In the genomic region with DNA sequence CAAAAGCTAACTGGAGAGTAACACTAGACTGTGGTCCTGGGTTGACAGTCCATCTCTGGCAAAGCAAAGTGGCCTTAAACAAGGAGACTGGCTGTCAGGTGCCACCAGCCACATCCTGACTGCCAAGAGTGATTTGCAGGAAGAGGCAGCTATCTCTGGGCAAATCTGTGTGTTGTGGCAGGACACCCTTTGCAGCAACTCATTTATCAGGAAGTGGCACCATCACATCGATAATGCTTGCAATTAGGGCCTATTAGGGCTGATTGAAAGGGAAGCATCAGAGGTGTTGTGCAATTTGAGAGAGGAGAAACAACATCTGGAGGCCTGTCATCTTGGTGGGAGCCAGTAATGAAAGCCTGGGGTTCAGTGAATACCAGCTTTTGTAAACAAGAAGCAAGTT, we compare ENCODE assay signal across 29 mouse cellular contexts. TPM values are rescaled to one million over a fixed set of nuclear protein-coding genes. Genes with fewer than 3 reads are reported as not detected.
DNase-seq lines count a peak whose midpoint lies in the region; ATAC-seq and TF ChIP-seq lines count a peak whose summit lies in the region.
"Had no signal": no experiment of that assay in that cellular context is flagged by ENCODE, and none has a peak within 500 bp of the region (broad histone marks: within the 10 kb centered on the region; RNA-seq: fewer than 3 reads in every experiment).

No protein-coding gene starts in this region.

- peak; percentile 54 for ATAC-seq in lung, embryonic 16.5 days (ENCODE audit: low read depth)
- peak; percentile 40 for ATAC-seq in G1E (ENCODE audit: extremely low read depth, insufficient number of reproducible peaks, low FRiP score, poor library complexity, severe bottlenecking)
- ATAC-seq in granulocyte monocyte progenitor cell, adult 5-6 weeks (replicated peaks; ENCODE audit: poor library complexity, severe bottlenecking): peak; percentile 74
- peak; percentile 55; the same call in 1 of the 2 replicates for ATAC-seq in megakaryocyte progenitor cell, adult 5-6 weeks (replicated peaks; ENCODE audit: poor library complexity)
- no peak for ATAC-seq in hindbrain, embryonic 11.5 days (ENCODE audit: low FRiP score)
- ATAC-seq: activated CD4-positive, CD25-positive, alpha-beta regulatory T cell, adult 4 months; forebrain, embryonic 15.5 days; hindbrain, embryonic 16.5 days; intestine, embryonic 15.5 days had no signal

- WGBS in lung, embryonic 16.5 days: 16% methylated on average over 1 of the region's 1 CpGs
- 63% methylated on average over 1 of the region's 1 CpGs for WGBS in hindbrain, embryonic 11.5 days

- no peak overlapping the region for H3K9ac ChIP-seq in lung, embryonic 16.5 days (ENCODE audit: low read length)
- no peak overlapping the region for H3K9ac ChIP-seq in hindbrain, embryonic 11.5 days (ENCODE audit: low read depth, low read length)
- H3K9ac ChIP-seq: embryonic facial prominence, embryonic 13.5 days; forebrain, embryonic 12.5 days; forebrain, embryonic 15.5 days; heart, embryonic 13.5 days; hindbrain, embryonic 13.5 days; intestine, embryonic 15.5 days had no signal

- H3K4me2 ChIP-seq in lung, embryonic 16.5 days (ENCODE audit: low read depth, low read length): no peak overlapping the region
- H3K4me2 ChIP-seq in hindbrain, embryonic 11.5 days (replicated peaks; ENCODE audit: low read depth, low read length): no peak overlapping the region
- H3K4me2 ChIP-seq: embryonic facial prominence, embryonic 13.5 days; forebrain, embryonic 12.5 days; forebrain, embryonic 15.5 days; heart, embryonic 13.5 days; hindbrain, embryonic 13.5 days; intestine, embryonic 15.5 days had no signal

- H3K4me3 ChIP-seq in lung, embryonic 16.5 days (ENCODE audit: low read length): no peak overlapping the region
- no peak overlapping the region for H3K4me3 ChIP-seq in G1E (ENCODE audit: low read depth, low read length)
- H3K4me3 ChIP-seq in hindbrain, embryonic 11.5 days (ENCODE audit: low read depth, low read length): no peak overlapping the region
- H3K4me3 ChIP-seq: embryonic facial prominence, embryonic 13.5 days; erythroblast, embryonic 14.5 days; forebrain, embryonic 12.5 days; forebrain, embryonic 15.5 days; heart, embryonic 10.5 days; heart, embryonic 13.5 days; hindbrain, embryonic 13.5 days; intestine, embryonic 15.5 days had no signal

- DNase-seq in lung, postnatal 36 days: no peak
- DNase-seq in G1E (ENCODE audit: low spot score): no peak
- DNase-seq in hindbrain, embryonic 11.5 days (ENCODE audit: low spot score): no peak
- no peak for DNase-seq in layer of hippocampus, postnatal 36 days
- DNase-seq in layer of hippocampus, postnatal 10 days (ENCODE audit: low spot score in 2 of 2): no peak
- DNase-seq: adrenal gland, adult 8-10 months; adrenal gland, postnatal 25 days; cerebellum, adult 11-12 months; cerebellum, adult 8-10 months; cerebellum, postnatal 10 days; cerebellum, postnatal 36 days; gastrocnemius, postnatal 14 days; heart, adult 18-20 months; heart, postnatal 14 days; heart, postnatal 4 days had no signal

- no peaks in the 10 kb centered on the region for H3K27me3 ChIP-seq in lung, embryonic 16.5 days (ENCODE audit: control insufficient read depth, insufficient read depth, low read depth, low read length)
- no peaks in the 10 kb centered on the region for H3K27me3 ChIP-seq in G1E (ENCODE audit: insufficient read depth, low read length)
- H3K27me3 ChIP-seq in hindbrain, embryonic 11.5 days (ENCODE audit: control insufficient read depth, insufficient read depth, low read length): no peaks in the 10 kb centered on the region
- H3K27me3 ChIP-seq: CH12.LX; embryonic facial prominence, embryonic 13.5 days; forebrain, embryonic 12.5 days; forebrain, embryonic 15.5 days; heart, embryonic 13.5 days; hindbrain, embryonic 13.5 days; intestine, embryonic 15.5 days had no signal

- no peak overlapping the region for H3K27ac ChIP-seq in lung, embryonic 16.5 days (ENCODE audit: low read length)
- H3K27ac ChIP-seq in hindbrain, embryonic 11.5 days (ENCODE audit: low read depth, low read length): no peak overlapping the region
- H3K27ac ChIP-seq: embryonic facial prominence, embryonic 13.5 days; forebrain, embryonic 12.5 days; forebrain, embryonic 15.5 days; heart, embryonic 10.5 days; heart, embryonic 13.5 days; hindbrain, embryonic 13.5 days; intestine, embryonic 15.5 days had no signal

- H3K9me3 ChIP-seq in lung, embryonic 16.5 days (ENCODE audit: control insufficient read depth, low read length): no peaks in the 10 kb centered on the region
- H3K9me3 ChIP-seq in G1E (replicated peaks): no peaks in the 10 kb centered on the region
- H3K9me3 ChIP-seq in hindbrain, embryonic 11.5 days (ENCODE audit: control insufficient read depth, low read length): no peaks in the 10 kb centered on the region
- H3K9me3 ChIP-seq: embryonic facial prominence, embryonic 13.5 days; forebrain, embryonic 12.5 days; forebrain, embryonic 15.5 days; heart, embryonic 10.5 days; heart, embryonic 13.5 days; hindbrain, embryonic 13.5 days; intestine, embryonic 15.5 days had no signal

- H3K36me3 ChIP-seq in lung, embryonic 16.5 days (ENCODE audit: control insufficient read depth, insufficient read depth, low read length): no peaks in the 10 kb centered on the region
- no peaks in the 10 kb centered on the region for H3K36me3 ChIP-seq in G1E (replicated peaks)
- H3K36me3 ChIP-seq in hindbrain, embryonic 11.5 days (ENCODE audit: control insufficient read depth, insufficient read depth, low read length): no peaks in the 10 kb centered on the region
- H3K36me3 ChIP-seq: embryonic facial prominence, embryonic 13.5 days; forebrain, embryonic 12.5 days; forebrain, embryonic 15.5 days; heart, embryonic 10.5 days; heart, embryonic 13.5 days; hindbrain, embryonic 13.5 days; intestine, embryonic 15.5 days had no signal

- H3K4me1 ChIP-seq in lung, embryonic 16.5 days (replicated peaks; ENCODE audit: control insufficient read depth, insufficient read depth, low read length): peaks cover 3% of the 10 kb centered on the region; the same call in 1 of the 2 replicates
- peaks cover 9% of the 10 kb centered on the region for H3K4me1 ChIP-seq in G1E (ENCODE audit: insufficient read depth, low read depth, low read length)
- H3K4me1 ChIP-seq in hindbrain, embryonic 11.5 days (replicated peaks; ENCODE audit: control insufficient read depth, insufficient read depth, low read length): no peaks in the 10 kb centered on the region
- H3K4me1 ChIP-seq: forebrain, embryonic 12.5 days; forebrain, embryonic 15.5 days; heart, embryonic 10.5 days; heart, embryonic 13.5 days; hindbrain, embryonic 13.5 days; intestine, embryonic 15.5 days had no signal

- TF ChIP-seq CTCF in G1E (IDR thresholded peaks at IDR 0.05; ENCODE audit: low read depth, low read length): no peak

RNA-seq across cellular contexts. Expression of gene Nsun6, which starts 49.5 kb away (rescaled TPM):
- polyA plus RNA-seq in lung, embryonic 16.5 days (2015; fragmentation: Nextera tagmentation; extraction: Ambion mirVana): 14.8 and 15.2 TPM in 2 replicates
- 15.4 and 18.1 TPM in 2 replicates for total RNA-seq in G1E (2014; fragmentation: Nextera tagmentation)
- total RNA-seq in G1E (2017): 9.6 and 11.5 TPM in 2 replicates
- 0.22 and 0.41 TPM in 2 replicates for polyA plus RNA-seq in G1E (2012)
- total RNA-seq in granulocyte monocyte progenitor cell, adult 5-6 weeks (2014; fragmentation: Nextera tagmentation): 11.2 and 14.5 TPM in 2 replicates
- 5.5 and 7.4 TPM in 2 replicates for total RNA-seq in granulocyte monocyte progenitor cell, adult 5-6 weeks (2017)
- total RNA-seq in megakaryocyte progenitor cell, adult 5-6 weeks (2015): 7.6 and 8.9 TPM in 2 replicates
- 11.3 and 16.0 TPM in 2 replicates for total RNA-seq in megakaryocyte progenitor cell, adult 5-6 weeks (2017)
- polyA plus RNA-seq in hindbrain, embryonic 11.5 days (2014; fragmentation: Nextera tagmentation; extraction: Ambion mirVana): 12.3 and 13.8 TPM in 2 replicates
- total RNA-seq in layer of hippocampus, postnatal 36 days (2021): 1 to 10 TPM; 8.1 to 9.2 TPM
- 10 to 100 TPM; 10.6 to 15.7 TPM for total RNA-seq in layer of hippocampus, postnatal 10 days (2021)
- polyA plus RNA-seq: erythroblast, embryonic 14.5 days had no signal

RNA-seq across cellular contexts. Expression of gene Arl5b, which starts 55.2 kb away (rescaled TPM):
- 29.3 and 30.1 TPM in 2 replicates for polyA plus RNA-seq in lung, embryonic 16.5 days (2015; fragmentation: Nextera tagmentation; extraction: Ambion mirVana)
- total RNA-seq in G1E (2014; fragmentation: Nextera tagmentation): 20.9 and 28.3 TPM in 2 replicates
- 23.8 and 29.7 TPM in 2 replicates for total RNA-seq in G1E (2017)
- polyA plus RNA-seq in G1E (2012): 4.3 and 4.4 TPM in 2 replicates
- 18.6 and 20.9 TPM in 2 replicates for total RNA-seq in granulocyte monocyte progenitor cell, adult 5-6 weeks (2014; fragmentation: Nextera tagmentation)
- total RNA-seq in granulocyte monocyte progenitor cell, adult 5-6 weeks (2017): 11.7 and 17.4 TPM in 2 replicates
- 21.2 and 26.4 TPM in 2 replicates for total RNA-seq in megakaryocyte progenitor cell, adult 5-6 weeks (2015)
- total RNA-seq in megakaryocyte progenitor cell, adult 5-6 weeks (2017): 8.5 and 10.9 TPM in 2 replicates
- 68.4 and 86.1 TPM in 2 replicates for polyA plus RNA-seq in hindbrain, embryonic 11.5 days (2014; fragmentation: Nextera tagmentation; extraction: Ambion mirVana)
- total RNA-seq in layer of hippocampus, postnatal 36 days (2021): 10 to 100 TPM; 30.7 to 35.7 TPM
- 10 to 100 TPM; 44.3 to 50.4 TPM for total RNA-seq in layer of hippocampus, postnatal 10 days (2021)
